9 mouse cellular contexts compared by ENCODE assay signal in genomic region chr16:33996030-33996429, GRCm38 (mm10). TPM values are rescaled to one million over a fixed set of nuclear protein-coding genes. Genes with fewer than 3 reads are reported as not detected.
DNase-seq lines count a peak whose midpoint lies in the region; ATAC-seq and TF ChIP-seq lines count a peak whose summit lies in the region.
"Had no signal": no experiment of that assay in that cellular context is flagged by ENCODE, and none has a peak within 500 bp of the region (broad histone marks: within the 10 kb centered on the region; RNA-seq: fewer than 3 reads in every experiment).

No protein-coding gene starts in this region.

- peak; percentile 92 for TF ChIP-seq CTCF in intestine, postnatal 0 days (IDR thresholded peaks at IDR 0.05; ENCODE audit: low read depth)
- peak; percentile 82 for TF ChIP-seq CTCF in cortical plate, adult 2 months (IDR thresholded peaks at IDR 0.05; ENCODE audit: extremely low read depth, insufficient read depth, low read length)

- H3K4me1 ChIP-seq in intestine, postnatal 0 days (replicated peaks; ENCODE audit: control insufficient read depth, insufficient read depth, low read length) = no peaks in the 10 kb centered on the region
- H3K4me1 ChIP-seq in intestine, embryonic 16.5 days (ENCODE audit: control insufficient read depth, insufficient read depth, low read length) = peaks cover under 1% of the 10 kb centered on the region; the same call in 1 of the 2 replicates
- no peaks in the 10 kb centered on the region for H3K4me1 ChIP-seq in cortical plate, adult 2 months (ENCODE audit: control insufficient read depth, insufficient read depth, low read length)
- H3K4me1 ChIP-seq in midbrain, embryonic 16.5 days (ENCODE audit: control insufficient read depth, insufficient read depth, low read length) = no peaks in the 10 kb centered on the region

- no peaks in the 10 kb centered on the region; the same call in 1 of the 2 replicates for H3K27me3 ChIP-seq in intestine, postnatal 0 days (replicated peaks; ENCODE audit: control insufficient read depth, insufficient read depth, low read length)
- H3K27me3 ChIP-seq in intestine, embryonic 16.5 days (replicated peaks; ENCODE audit: control insufficient read depth, insufficient read depth, low read length) = no peaks in the 10 kb centered on the region
- H3K27me3 ChIP-seq in midbrain, embryonic 16.5 days (ENCODE audit: control insufficient read depth, insufficient read depth, low read depth, low read length) = no peaks in the 10 kb centered on the region

- H3K36me3 ChIP-seq in intestine, postnatal 0 days (ENCODE audit: control insufficient read depth, insufficient read depth) = no peaks in the 10 kb centered on the region
- H3K36me3 ChIP-seq in intestine, embryonic 16.5 days (ENCODE audit: control insufficient read depth, insufficient read depth, low read length) = no peaks in the 10 kb centered on the region
- no peaks in the 10 kb centered on the region for H3K36me3 ChIP-seq in midbrain, embryonic 16.5 days (ENCODE audit: control insufficient read depth, insufficient read depth, low read length)

- no peak overlapping the region for H3K9ac ChIP-seq in intestine, postnatal 0 days (ENCODE audit: low read depth, low read length)
- no peak overlapping the region for H3K9ac ChIP-seq in intestine, embryonic 16.5 days (ENCODE audit: low read depth, low read length)
- H3K9ac ChIP-seq in midbrain, embryonic 16.5 days (ENCODE audit: low read depth, low read length) = no peak overlapping the region

- 5% methylated on average over 5 of the region's 5 CpGs for WGBS in intestine, postnatal 0 days
- WGBS in intestine, embryonic 16.5 days = 7% methylated on average over 5 of the region's 5 CpGs
- 7% methylated on average over 5 of the region's 5 CpGs for WGBS in midbrain, embryonic 16.5 days

- peak; percentile 61 for DNase-seq in CD4-positive helper T cell, adult 2 months (ENCODE audit: low read depth, low spot score)
- peak; percentile 79 for DNase-seq in R1 (ENCODE audit: low read depth, low spot score)
- DNase-seq in thymus, postnatal 0 days (ENCODE audit: low spot score) = peak; percentile 68

- H3K4me3 ChIP-seq in intestine, postnatal 0 days (ENCODE audit: low read depth, low read length) = no peak overlapping the region
- no peak overlapping the region for H3K4me3 ChIP-seq in intestine, embryonic 16.5 days (ENCODE audit: low read length)
- no peak overlapping the region for H3K4me3 ChIP-seq in cortical plate, adult 2 months (ENCODE audit: insufficient read depth, low read length)
- H3K4me3 ChIP-seq in midbrain, embryonic 16.5 days (ENCODE audit: low read depth, low read length) = no peak overlapping the region
- H3K4me3 ChIP-seq: megakaryocyte, embryonic 14.5 days had no signal

- no peak for TF ChIP-seq POLR2A in cortical plate, adult 2 months (IDR thresholded peaks at IDR 0.05; ENCODE audit: extremely low read depth, insufficient read depth, low read length)

- H3K4me2 ChIP-seq in intestine, postnatal 0 days (replicated peaks; ENCODE audit: low read depth) = no peak overlapping the region
- no peak overlapping the region for H3K4me2 ChIP-seq in intestine, embryonic 16.5 days (ENCODE audit: low read depth, low read length)
- no peak overlapping the region for H3K4me2 ChIP-seq in midbrain, embryonic 16.5 days (ENCODE audit: low read length)

- no peaks in the 10 kb centered on the region for H3K9me3 ChIP-seq in intestine, postnatal 0 days (ENCODE audit: control insufficient read depth)
- no peaks in the 10 kb centered on the region for H3K9me3 ChIP-seq in intestine, embryonic 16.5 days (ENCODE audit: control insufficient read depth, low read length)
- no peaks in the 10 kb centered on the region for H3K9me3 ChIP-seq in midbrain, embryonic 16.5 days (replicated peaks; ENCODE audit: control insufficient read depth, low read length, poor library complexity, severe bottlenecking)
- H3K9me3 ChIP-seq: megakaryocyte, embryonic 14.5 days had no signal

- ATAC-seq in intestine, postnatal 0 days = no peak
- ATAC-seq in intestine, embryonic 16.5 days = no peak
- ATAC-seq in inflammation-experienced regulatory T-cells, adult 6 months = peak; percentile 54
- ATAC-seq in midbrain, embryonic 16.5 days = 0 out of 2 replicates have a peak, but pooled peaks have one; percentile 6

- no peak overlapping the region for H3K27ac ChIP-seq in intestine, postnatal 0 days (ENCODE audit: low read depth, low read length)
- no peak overlapping the region for H3K27ac ChIP-seq in intestine, embryonic 16.5 days (ENCODE audit: low read length)
- H3K27ac ChIP-seq in cortical plate, adult 2 months (ENCODE audit: insufficient read depth, low read length) = no peak overlapping the region
- H3K27ac ChIP-seq in midbrain, embryonic 16.5 days (ENCODE audit: low read length) = no peak overlapping the region

RNA-seq across cellular contexts. Expression of gene Umps, which starts 29.2 kb away (rescaled TPM):
- polyA plus RNA-seq in intestine, postnatal 0 days (2015; fragmentation: Nextera tagmentation; extraction: Ambion mirVana) = 12.4 and 13.1 TPM in 2 replicates
- 40.0 and 49.4 TPM in 2 replicates for polyA plus RNA-seq in intestine, embryonic 16.5 days (2015; fragmentation: Nextera tagmentation; extraction: Ambion mirVana)
- 11.5 and 11.9 TPM in 2 replicates for polyA plus RNA-seq in cortical plate, adult 2 months (2012; rRNA removed)
- 10 to 100 TPM; 28.7 to 35.6 (median 29.5) TPM for polyA plus RNA-seq in inflammation-experienced regulatory T-cells, adult 6 months (2017; shearing (Covaris generic))
- 23.5 and 24.1 TPM in 2 replicates for polyA plus RNA-seq in midbrain, embryonic 16.5 days (2015; fragmentation: Nextera tagmentation; extraction: Ambion mirVana)
- 46.2 and 53.2 TPM in 2 replicates for polyA plus RNA-seq in thymus, postnatal 0 days (2015; fragmentation: Nextera tagmentation; extraction: Ambion mirVana)

Comparison
In these comparisons a context has a peak if more than half of its experiments do, and no peak if none do; other contexts are left out.
1. ATAC-seq: peak in inflammation-experienced regulatory T-cells, adult 6 months (single experiment) and midbrain, embryonic 16.5 days (single experiment); none in intestine, postnatal 0 days (single experiment) and intestine, embryonic 16.5 days (single experiment).
2. Peak in every context shown above with its lines, with median percentiles within 50 percentile points of each other: DNase-seq.